11 mouse cellular contexts compared by ENCODE assay signal in the genomic region with DNA sequence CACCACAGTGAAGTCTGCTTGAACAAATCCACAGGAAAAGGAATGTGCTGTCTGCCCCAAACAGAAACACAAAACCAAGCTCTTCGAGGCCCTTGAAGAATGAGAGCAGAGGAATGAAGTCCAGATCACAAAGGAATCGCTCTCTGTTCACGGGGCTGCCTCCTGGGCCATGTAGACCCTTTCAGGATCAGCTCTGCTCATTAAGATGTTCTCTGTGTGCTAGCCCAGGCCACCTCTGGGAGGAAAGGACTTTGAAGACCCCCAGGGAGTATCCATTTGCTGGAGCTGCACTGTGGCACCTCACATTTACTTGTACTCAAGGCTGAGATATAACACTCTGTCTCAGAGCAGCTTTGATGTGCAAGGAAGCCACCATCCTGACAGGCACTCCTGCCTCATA.
"Had no signal": no experiment of that assay in that cellular context is flagged by ENCODE, and none has a peak within 500 bp of the region (broad histone marks: within the 10 kb centered on the region; RNA-seq: fewer than 3 reads in every experiment).

No protein-coding gene starts in this region.

- ATAC-seq: intestine, embryonic 16.5 days had no signal

- H3K9ac ChIP-seq: kidney, embryonic 15.5 days; limb, embryonic 12.5 days; liver, embryonic 14.5 days; neural tube, embryonic 12.5 days had no signal

- H3K9me3 ChIP-seq: kidney, embryonic 15.5 days; neural tube, embryonic 12.5 days had no signal

- H3K27me3 ChIP-seq: kidney, embryonic 15.5 days; limb, embryonic 12.5 days; neural tube, embryonic 12.5 days had no signal

- H3K27ac ChIP-seq: kidney, embryonic 15.5 days; limb, embryonic 12.5 days; liver, embryonic 14.5 days; neural tube, embryonic 12.5 days; stomach, postnatal 0 days had no signal

- H3K4me3 ChIP-seq: kidney, embryonic 15.5 days; limb, embryonic 12.5 days; neural tube, embryonic 12.5 days had no signal

- H3K4me2 ChIP-seq: kidney, embryonic 15.5 days; limb, embryonic 12.5 days; neural tube, embryonic 12.5 days had no signal

- DNase-seq: kidney, adult 2 months; kidney, postnatal 14 days; liver; lung, adult 18-20 months; lung, postnatal 14 days had no signal

- H3K36me3 ChIP-seq: kidney, embryonic 15.5 days; limb, embryonic 12.5 days; neural tube, embryonic 12.5 days had no signal
